Mouse (Mus musculus) hindbrain, embryonic 16.5 days (tissue): Measurements from ENCODE around the gene Endou. TPM values are rescaled to one million over a fixed set of nuclear protein-coding genes. Genes with fewer than 3 reads are reported as not detected.

Experiments used
- ATAC-seq: fragments of 200-750 bp; cut with Nextera tagmentation; 2 replicates; pipeline ENCODE4 v1.8.0; 2017; ENCODE audit warnings: moderate TSS enrichment, moderate library complexity
- H3K27ac ChIP-seq: fragments of 300-500 bp; sonication (generic); 2 replicates; pipeline ENCODE4 v1.5.1; 2014; ENCODE audit warnings: low read depth, mild to moderate bottlenecking, control low read depth, low read length, moderate library complexity
- H3K27me3 ChIP-seq: fragments of 300-500 bp; sonication (generic); replicated peaks from 2 replicates; pipeline ENCODE4 v1.6.1; 2014; ENCODE audit warnings: low read length; ENCODE audit not compliant: control insufficient read depth, insufficient read depth
- H3K36me3 ChIP-seq: fragments of 300-500 bp; sonication (generic); 2 replicates; pipeline ENCODE4 v1.6.1; 2014; ENCODE audit warnings: mild to moderate bottlenecking, low read length, moderate library complexity, mixed read lengths; ENCODE audit not compliant: control insufficient read depth, insufficient read depth
- H3K4me1 ChIP-seq: fragments of 300-500 bp; sonication (generic); 2 replicates; pipeline ENCODE4 v1.6.1; 2014; ENCODE audit warnings: low read depth, low read length; ENCODE audit not compliant: control insufficient read depth, insufficient read depth
- H3K4me2 ChIP-seq: fragments of 300-500 bp; sonication (generic); 2 replicates; pipeline ENCODE4 v1.6.1; 2014; ENCODE audit warnings: mild to moderate bottlenecking, low read length, control low read depth, moderate library complexity
- H3K4me3 ChIP-seq: fragments of 300-500 bp; sonication (generic); 2 replicates; pipeline ENCODE4 v1.5.1; 2014; ENCODE audit warnings: mild to moderate bottlenecking, low read length, control low read depth, moderate library complexity
- H3K9ac ChIP-seq: fragments of 300-500 bp; sonication (generic); 2 replicates; pipeline ENCODE4 v1.6.1; 2014; ENCODE audit warnings: low read depth, mild to moderate bottlenecking, control low read depth, low read length, moderate library complexity
- H3K9me3 ChIP-seq: fragments of 300-500 bp; sonication (generic); 2 replicates; pipeline ENCODE4 v1.6.1; 2014; ENCODE audit warnings: mild to moderate bottlenecking, low read length, moderate library complexity; ENCODE audit not compliant: control insufficient read depth
- WGBS: fragments of 180-500 bp; shearing (Covaris S2); extraction: QIAGEN DNeasy Blood & Tissue Kit; methylation state at CpG from one replicate; pipeline ENCODE4 v1.1.7; 2014; 5-methylcytosine and 5-hydroxymethylcytosine counted together
- polyA plus RNA-seq: library from polyadenylated mRNA; unstranded; fragments of >200 nt; fragmentation: Nextera tagmentation; extraction: Ambion mirVana; gene quantifications from 2 replicates; pipeline ENCODE4 v1.2.1, GENCODE M21; 2015

Endou gene
- polyA plus RNA-seq, 1 experiment from 2014 or later = 0.14 TPM

- H3K27me3 ChIP-seq = no peaks in the 10 kb centered on the region
- 94% methylated on average over 9 of the region's 9 CpGs for WGBS
- no peak overlapping the region for H3K4me2 ChIP-seq
- no peak overlapping the region for H3K4me3 ChIP-seq
- no peaks in the 10 kb centered on the region for H3K36me3 ChIP-seq
- H3K9ac ChIP-seq = no peak overlapping the region
- no peak overlapping the region for H3K27ac ChIP-seq
- H3K4me1 ChIP-seq = peaks cover 6% of the 10 kb centered on the region
- H3K9me3 ChIP-seq = no peaks in the 10 kb centered on the region
- ATAC-seq = no peak
Observed at GRCm38 (mm10) chr15:97749397-97749796, 18.3 kb upstream of the Endou start.

DNA sequence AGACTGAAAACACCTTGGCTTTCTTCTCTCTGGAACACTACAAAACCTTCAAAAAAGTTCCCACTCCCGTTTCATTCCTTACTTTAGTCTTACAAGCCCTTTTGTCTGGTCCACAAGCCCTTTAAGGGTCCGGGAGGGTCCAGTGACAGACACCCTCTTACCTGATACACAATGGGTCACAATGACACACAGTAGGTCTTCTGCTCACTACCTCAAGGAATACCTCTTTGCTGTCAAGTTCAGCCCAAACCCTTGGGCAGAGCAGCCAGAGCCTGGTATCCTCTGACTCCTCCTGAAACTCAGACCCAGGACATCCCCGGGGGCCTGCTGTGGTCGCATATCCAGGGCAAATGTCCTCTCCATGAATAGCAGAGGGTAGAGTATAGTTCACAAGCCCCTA is 17.8 kb upstream of the Endou start:
- peaks cover 6% of the 10 kb centered on the region for H3K4me1 ChIP-seq
- no peak overlapping the region for H3K27ac ChIP-seq

DNA sequence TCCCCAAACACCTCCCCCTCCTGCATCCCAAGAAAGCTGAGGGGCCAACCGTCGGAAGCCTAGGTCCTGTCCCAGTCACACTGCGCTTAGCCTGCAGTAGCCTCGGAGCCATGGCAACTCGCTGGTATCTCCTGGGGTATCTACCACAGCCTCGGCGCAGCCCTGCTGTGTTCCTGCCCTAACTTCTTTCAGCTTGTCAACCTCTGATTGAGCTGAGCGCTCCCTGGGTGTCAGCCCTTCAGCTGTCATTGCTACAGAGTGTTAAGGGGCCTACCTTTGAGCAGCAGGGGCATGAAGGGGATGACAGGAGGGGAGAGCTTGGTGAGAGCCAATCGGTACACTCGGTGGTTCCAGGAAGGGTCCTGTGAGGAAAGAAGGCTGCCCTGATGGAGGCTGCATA is 17.2 kb upstream of the Endou start:
- no peak for ATAC-seq
- H3K9ac ChIP-seq = no peak overlapping the region
- no peak overlapping the region for H3K4me2 ChIP-seq
- H3K36me3 ChIP-seq = no peaks in the 10 kb centered on the region
- H3K9me3 ChIP-seq = no peaks in the 10 kb centered on the region
- no peak overlapping the region for H3K4me3 ChIP-seq
- H3K27ac ChIP-seq = no peak overlapping the region
- 23% methylated on average over 10 of the region's 10 CpGs for WGBS
- H3K27me3 ChIP-seq = no peaks in the 10 kb centered on the region
- peaks cover 6% of the 10 kb centered on the region for H3K4me1 ChIP-seq

More for the DNA sequence above, 17.8 kb upstream of the Endou start:
- no peak overlapping the region for H3K4me3 ChIP-seq
- H3K27me3 ChIP-seq = no peaks in the 10 kb centered on the region
- H3K9me3 ChIP-seq = no peaks in the 10 kb centered on the region
- no peak overlapping the region for H3K4me2 ChIP-seq
- no peaks in the 10 kb centered on the region for H3K36me3 ChIP-seq
- H3K9ac ChIP-seq = no peak overlapping the region
- ATAC-seq = no peak
- WGBS = 85% methylated on average over 4 of the region's 4 CpGs

DNA sequence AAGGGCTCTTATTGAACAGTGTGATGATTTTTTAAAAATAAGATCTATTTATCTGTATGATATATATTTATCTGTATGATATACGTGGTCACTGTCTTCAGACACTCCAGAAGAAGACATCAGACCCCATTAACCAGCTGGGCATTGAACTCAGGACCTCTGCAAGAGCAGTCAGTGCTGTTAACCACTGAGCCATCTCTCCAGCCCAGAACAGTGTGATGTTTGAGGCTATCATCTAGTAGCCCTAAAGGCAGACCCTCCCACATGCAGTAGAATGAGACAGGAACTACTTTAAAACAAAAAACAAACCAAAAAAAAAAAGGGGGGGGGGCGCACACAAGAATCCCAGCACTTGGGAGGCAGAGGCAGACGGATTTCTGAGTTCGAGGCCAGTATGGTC is 16.3 kb upstream of the Endou start:
- WGBS = 91% methylated on average over 4 of the region's 4 CpGs

DNA sequence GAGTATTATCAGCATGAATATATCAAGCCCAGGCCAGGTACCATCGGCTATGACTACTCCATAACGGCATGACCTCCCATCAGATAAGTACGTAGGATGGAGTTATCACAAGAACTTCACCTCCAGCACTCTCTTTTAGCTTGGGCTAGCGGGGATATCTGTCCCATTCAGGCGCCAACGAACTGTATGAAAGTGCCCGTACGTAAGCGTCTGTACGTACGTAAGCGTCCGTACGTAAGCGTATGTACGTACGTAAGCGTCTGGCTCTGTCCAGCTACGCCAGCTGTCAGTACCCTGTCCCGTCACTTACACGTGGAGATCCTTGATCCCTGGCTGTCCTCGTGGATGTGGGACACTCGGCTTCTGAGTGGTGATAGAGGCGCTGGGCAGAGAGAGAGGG is 15.6 kb upstream of the Endou start:
- Histone ChIP-seq H3K27ac (no peak overlapping the region), H3K4me3 (no peak overlapping the region), H3K4me2 (no peak overlapping the region), H3K9me3 (no peaks in the 10 kb centered on the region), H3K9ac (no peak overlapping the region), H3K27me3 (no peaks in the 10 kb centered on the region), H3K4me1 (peaks cover 10% of the 10 kb centered on the region), H3K36me3 (no peaks in the 10 kb centered on the region)
- 95% methylated on average over 24 of the region's 24 CpGs for WGBS
- no peak for ATAC-seq

More for the DNA sequence above, 16.3 kb upstream of the Endou start:
- ATAC-seq = no peak
- no peaks in the 10 kb centered on the region for H3K36me3 ChIP-seq
- no peak overlapping the region for H3K9ac ChIP-seq
- H3K4me2 ChIP-seq = no peak overlapping the region
- no peaks in the 10 kb centered on the region for H3K27me3 ChIP-seq
- H3K4me3 ChIP-seq = no peak overlapping the region
- no peaks in the 10 kb centered on the region for H3K9me3 ChIP-seq
- peaks cover 6% of the 10 kb centered on the region for H3K4me1 ChIP-seq
- no peak overlapping the region for H3K27ac ChIP-seq

DNA sequence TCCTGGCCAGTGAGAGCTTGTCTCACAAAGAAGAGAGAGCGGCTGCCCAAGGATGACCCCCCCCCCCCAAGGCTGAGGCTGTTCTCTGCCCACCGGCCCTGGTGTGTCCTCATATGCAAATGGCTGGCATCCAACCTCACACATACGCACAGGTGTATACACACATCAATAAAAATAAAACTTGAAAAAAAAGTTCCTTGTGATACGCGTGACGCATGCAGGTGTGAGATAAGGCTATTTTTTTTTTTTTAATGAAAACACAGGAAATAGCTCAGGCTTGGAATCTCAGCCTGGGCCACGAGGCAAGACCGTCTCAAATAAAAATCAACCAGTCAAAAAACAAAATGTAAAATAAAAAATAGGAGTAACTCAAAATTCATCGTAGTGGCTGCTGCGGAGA is 15.1 kb upstream of the Endou start:
- no peak overlapping the region for H3K27ac ChIP-seq
- 93% methylated on average over 10 of the region's 10 CpGs for WGBS
- no peaks in the 10 kb centered on the region for H3K36me3 ChIP-seq
- no peak overlapping the region for H3K4me3 ChIP-seq
- no peaks in the 10 kb centered on the region for H3K27me3 ChIP-seq
- ATAC-seq = no peak
- H3K4me2 ChIP-seq = no peak overlapping the region
- H3K4me1 ChIP-seq = peaks cover 10% of the 10 kb centered on the region
- H3K9me3 ChIP-seq = no peaks in the 10 kb centered on the region
- H3K9ac ChIP-seq = no peak overlapping the region

GRCm38 (mm10) chr15:97745331-97745730 is 14.2 kb upstream of the Endou start:
- Histone ChIP-seq H3K27me3 (no peaks in the 10 kb centered on the region), H3K27ac (no peak overlapping the region), H3K4me2 (no peak overlapping the region), H3K36me3 (no peaks in the 10 kb centered on the region), H3K9me3 (no peaks in the 10 kb centered on the region), H3K4me1 (peaks cover 6% of the 10 kb centered on the region), H3K4me3 (no peak overlapping the region), H3K9ac (no peak overlapping the region)
- ATAC-seq = no peak
- 67% methylated on average over 10 of the region's 10 CpGs for WGBS

GRCm38 (mm10) chr15:97744930-97745329 is 13.8 kb upstream of the Endou start:
- Histone ChIP-seq H3K9ac (no peak overlapping the region), H3K4me1 (peaks cover 6% of the 10 kb centered on the region), H3K4me3 (no peak overlapping the region), H3K27me3 (no peaks in the 10 kb centered on the region), H3K36me3 (no peaks in the 10 kb centered on the region), H3K9me3 (0 out of 2 replicates have a peak, but pooled peaks cover 2% of the 10 kb centered on the region), H3K4me2 (no peak overlapping the region), H3K27ac (no peak overlapping the region)
- peak; percentile 55 for ATAC-seq
- 58% methylated on average over 10 of the region's 10 CpGs for WGBS

DNA sequence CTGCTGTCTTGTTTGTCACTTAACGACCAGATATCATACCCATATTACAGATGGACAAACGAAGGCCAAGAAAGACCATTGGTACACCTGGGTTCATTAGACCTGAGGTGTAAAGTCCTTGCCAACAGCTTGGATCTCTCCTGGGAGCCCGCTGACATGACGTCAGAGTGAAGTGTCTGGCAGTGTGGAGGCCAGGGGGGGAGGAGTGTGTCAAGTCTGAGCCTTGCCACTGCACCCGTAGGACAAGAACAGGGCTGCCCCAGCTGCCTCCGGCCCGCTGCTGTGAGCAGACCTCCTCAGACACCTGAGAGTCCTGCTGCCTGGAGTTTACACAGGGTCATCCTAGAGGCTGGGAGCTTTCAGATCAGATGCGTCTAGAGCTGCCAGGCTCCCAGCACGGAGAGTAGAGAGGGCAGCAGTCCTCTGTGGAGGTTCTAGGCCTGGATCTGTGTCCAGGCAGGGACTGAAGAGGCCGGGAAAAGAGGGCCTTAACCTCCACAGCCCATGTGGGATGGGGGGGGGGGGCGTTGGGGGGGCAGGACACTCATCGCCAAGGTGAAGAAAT is 12.9 kb upstream of the Endou start:
- WGBS = 68% methylated on average over 12 of the region's 12 CpGs
- Histone ChIP-seq H3K9ac (peak overlapping the region; percentile 22; the same call in 1 of the 2 replicates), H3K36me3 (no peaks in the 10 kb centered on the region), H3K9me3 (0 out of 2 replicates have a peak, but pooled peaks cover 2% of the 10 kb centered on the region), H3K27ac (no peak overlapping the region), H3K4me2 (no peak overlapping the region), H3K4me3 (no peak overlapping the region), H3K27me3 (no peaks in the 10 kb centered on the region), H3K4me1 (peaks cover 6% of the 10 kb centered on the region)
- no peak for ATAC-seq

GRCm38 (mm10) chr15:97743210-97743609 is 12.1 kb upstream of the Endou start:
- ATAC-seq = no peak
- Histone ChIP-seq H3K9ac (no peak overlapping the region), H3K36me3 (no peaks in the 10 kb centered on the region), H3K4me2 (no peak overlapping the region), H3K4me1 (peaks cover 6% of the 10 kb centered on the region), H3K4me3 (no peak overlapping the region), H3K27ac (no peak overlapping the region), H3K9me3 (peaks cover 2% of the 10 kb centered on the region; the same call in 1 of the 2 replicates), H3K27me3 (no peaks in the 10 kb centered on the region)
- 91% methylated on average over 5 of the region's 5 CpGs for WGBS
